8 mouse cellular contexts compared by ENCODE assay signal in genomic region chr4:86748336-86749291, GRCm38 (mm10). TPM values are rescaled to one million over a fixed set of nuclear protein-coding genes. Genes with fewer than 3 reads are reported as not detected.
DNase-seq lines count a peak whose midpoint lies in the region; ATAC-seq and TF ChIP-seq lines count a peak whose summit lies in the region.

Dennd4c (plus strand) TSS chr4:86748555.

- H3K27ac ChIP-seq in embryonic facial prominence, embryonic 13.5 days: peak within 1 kb of the TSS; percentile 88
- peak within 1 kb of the TSS; percentile 95 for H3K27ac ChIP-seq in heart, adult 2 months
- peak within 1 kb of the TSS; percentile 79 for H3K27ac ChIP-seq in limb, embryonic 13.5 days
- H3K27ac ChIP-seq in midbrain, embryonic 16.5 days (ENCODE audit: low read length): peak within 1 kb of the TSS; percentile 78

- TF ChIP-seq EP300 in heart, adult 2 months (IDR thresholded peaks at IDR 0.05; ENCODE audit: insufficient read depth, low read depth, low read length): no peak

- WGBS in embryonic facial prominence, embryonic 13.5 days: under 1% methylated on average over 94 of the region's 95 CpGs
- under 1% methylated on average over 95 of the region's 95 CpGs for WGBS in heart, adult 2 months
- WGBS in limb, embryonic 13.5 days: under 1% methylated on average over 76 of the region's 95 CpGs
- under 1% methylated on average over 94 of the region's 95 CpGs for WGBS in midbrain, embryonic 16.5 days

- intact Hi-C loops in heart, adult 2 months (cut with DNase I): no loop called here

- ATAC-seq in embryonic facial prominence, embryonic 13.5 days (ENCODE audit: insufficient number of reproducible peaks, insufficient read depth, low FRiP score, low TSS enrichment, low read depth): peak; percentile 95
- ATAC-seq in limb, embryonic 13.5 days (ENCODE audit: low FRiP score, low read depth): peak; percentile 96
- ATAC-seq in midbrain, embryonic 16.5 days: peak; percentile 95

- H3K27me3 ChIP-seq in embryonic facial prominence, embryonic 13.5 days: no peaks in the 10 kb centered on the region
- H3K27me3 ChIP-seq in heart, adult 2 months (ENCODE audit: control insufficient read depth, insufficient read depth, low read length): no peaks in the 10 kb centered on the region
- H3K27me3 ChIP-seq in limb, embryonic 13.5 days: no peaks in the 10 kb centered on the region
- H3K27me3 ChIP-seq in midbrain, embryonic 16.5 days (ENCODE audit: control insufficient read depth, insufficient read depth, low read depth, low read length): no peaks in the 10 kb centered on the region

- H3K36me3 ChIP-seq in embryonic facial prominence, embryonic 13.5 days: no peaks in the 10 kb centered on the region
- H3K36me3 ChIP-seq in heart, adult 2 months (ENCODE audit: control insufficient read depth, insufficient read depth, low read length): peaks cover 6% of the 10 kb centered on the region; the same call in 1 of the 2 replicates
- no peaks in the 10 kb centered on the region for H3K36me3 ChIP-seq in limb, embryonic 13.5 days
- no peaks in the 10 kb centered on the region for H3K36me3 ChIP-seq in midbrain, embryonic 16.5 days (ENCODE audit: control insufficient read depth, insufficient read depth, low read length)

- H3K4me2 ChIP-seq in embryonic facial prominence, embryonic 13.5 days: peak within 1 kb of the TSS; percentile 83
- H3K4me2 ChIP-seq in limb, embryonic 13.5 days (replicated peaks): peak within 1 kb of the TSS; percentile 89
- peak within 1 kb of the TSS; percentile 64 for H3K4me2 ChIP-seq in midbrain, embryonic 16.5 days (ENCODE audit: low read length)

- peak within 1 kb of the TSS; percentile 99 for H3K4me3 ChIP-seq in embryonic facial prominence, embryonic 13.5 days
- peak within 1 kb of the TSS; percentile 85 for H3K4me3 ChIP-seq in heart, adult 2 months
- H3K4me3 ChIP-seq in limb, embryonic 13.5 days: peak within 1 kb of the TSS; percentile 98
- H3K4me3 ChIP-seq in midbrain, embryonic 16.5 days (ENCODE audit: low read depth, low read length): peak within 1 kb of the TSS; percentile 95

- DNase-seq in 3134 (ENCODE audit: extremely low read depth, insufficient read length, low spot score): peak; percentile 99
- peak; percentile 98 to 99 for DNase-seq in adrenal gland, postnatal 36 days
- peak; percentile 95 to 97 for DNase-seq in heart, adult 2 months
- DNase-seq in kidney, adult 8-10 months: peak; percentile 94 to 97
- DNase-seq in spleen, postnatal 10 days (ENCODE audit: low spot score in 2 of 2): peak; percentile 85 to 95

- peaks cover 1% of the 10 kb centered on the region for H3K79me2 ChIP-seq in heart, adult 2 months (replicated peaks; ENCODE audit: control insufficient read depth, insufficient read depth, low read length)

- TF ChIP-seq POLR2A in heart, adult 2 months (IDR thresholded peaks at IDR 0.05; ENCODE audit: insufficient read depth, low read depth, low read length): peak; percentile 93

- no peaks in the 10 kb centered on the region for H3K9me3 ChIP-seq in embryonic facial prominence, embryonic 13.5 days
- no peaks in the 10 kb centered on the region for H3K9me3 ChIP-seq in limb, embryonic 13.5 days
- H3K9me3 ChIP-seq in midbrain, embryonic 16.5 days (replicated peaks; ENCODE audit: control insufficient read depth, low read length, poor library complexity, severe bottlenecking): no peaks in the 10 kb centered on the region

- H3K9ac ChIP-seq in embryonic facial prominence, embryonic 13.5 days: peak within 1 kb of the TSS; percentile 96
- peak within 1 kb of the TSS; percentile 99 for H3K9ac ChIP-seq in heart, adult 2 months (ENCODE audit: low read depth, low read length)
- H3K9ac ChIP-seq in limb, embryonic 13.5 days: peak within 1 kb of the TSS; percentile 97
- peak within 1 kb of the TSS; percentile 97 for H3K9ac ChIP-seq in midbrain, embryonic 16.5 days (ENCODE audit: low read depth, low read length)

- TF ChIP-seq CTCF in heart, adult 2 months (IDR thresholded peaks at IDR 0.05): peak; percentile 50

- peaks cover 15% of the 10 kb centered on the region for H3K4me1 ChIP-seq in embryonic facial prominence, embryonic 13.5 days
- peaks cover 8% of the 10 kb centered on the region for H3K4me1 ChIP-seq in heart, adult 2 months (ENCODE audit: control insufficient read depth, insufficient read depth, low read length)
- H3K4me1 ChIP-seq in limb, embryonic 13.5 days: peaks cover 24% of the 10 kb centered on the region
- H3K4me1 ChIP-seq in midbrain, embryonic 16.5 days (ENCODE audit: control insufficient read depth, insufficient read depth, low read length): peaks cover 14% of the 10 kb centered on the region

RNA-seq across cellular contexts. Expression of gene Dennd4c, which starts in this region (rescaled TPM):
- total RNA-seq in adrenal gland, postnatal 36 days (2021): 10 to 100 TPM; 48.2 to 55.4 TPM
- 7.2 and 8.3 TPM in 2 replicates for polyA plus RNA-seq in embryonic facial prominence, embryonic 13.5 days (2015; fragmentation: Nextera tagmentation; extraction: Ambion mirVana)
- 10 to 100 TPM; 36.0 to 36.3 TPM for total RNA-seq in heart, adult 2 months (2021)
- polyA plus RNA-seq in heart, adult 2 months (2012; rRNA removed): 7.1 and 12.4 TPM in 2 replicates
- polyA plus RNA-seq in limb, embryonic 13.5 days (2015; fragmentation: Nextera tagmentation; extraction: Ambion mirVana): 8.1 and 9.0 TPM in 2 replicates
- 2.1 and 3.9 TPM in 2 replicates for polyA plus RNA-seq in midbrain, embryonic 16.5 days (2015; fragmentation: Nextera tagmentation; extraction: Ambion mirVana)

Comparison
In these comparisons a context has a peak if more than half of its experiments do, and no peak if none do; other contexts are left out.
1. Peak in every context shown above with its lines: DNase-seq, ATAC-seq, H3K4me3 ChIP-seq and H3K27ac ChIP-seq.